Mouse (Mus musculus): ENCODE results near the gene Hddc2.
"Not testable (repeated sequence)": the region's sequence is repeated elsewhere in the genome, so short reads cannot be mapped to it uniquely, and the experiment has no call there.

Gene Hddc2

GRCm38 (mm10) chr10:31354141-31354540 lies 41.0 kb downstream of the Hddc2 start:
- no peak for DNase-seq (ENCODE audit: low spot score)

GRCm38 (mm10) chr10:31354886-31355461 lies 41.8 kb downstream of the Hddc2 start:
- no peak for DNase-seq (ENCODE audit: low spot score)

GRCm38 (mm10) chr10:31359749-31360148 lies 46.6 kb downstream of the Hddc2 start:
- no peak for DNase-seq (ENCODE audit: low spot score)

GRCm38 (mm10) chr10:31370200-31370599 lies 57.0 kb downstream of the Hddc2 start:
- not testable (repeated sequence) for DNase-seq (ENCODE audit: low spot score)

Data from urinary bladder, postnatal 25 days (tissue).